Mouse (Mus musculus) CH12.LX (cell line): Measurements from ENCODE around the gene Zfp580. TPM values are rescaled to one million over a fixed set of nuclear protein-coding genes. Genes with fewer than 3 reads are reported as not detected.

Experiments used
- DNase-seq: peaks from one replicate; pipeline ENCODE4 v3.0.0-alpha.2; 2013; ENCODE audit errors: extremely low read depth
- H3K27ac ChIP-seq: 2 replicates; pipeline ENCODE4 v1.5.1; 2012; ENCODE audit warnings: low read depth, mild to moderate bottlenecking, control low read depth, moderate library complexity; ENCODE audit not compliant: insufficient read depth
- H3K27me3 ChIP-seq: replicated peaks from 2 replicates; pipeline ENCODE3; 2012; ENCODE audit warnings: inconsistent platforms
- H3K36me3 ChIP-seq, 2 experiments: replicated peaks in 1 of 2; 2 replicates each; pipeline versions ENCODE3 to v1.6.1; 2012; ENCODE audit warnings: inconsistent platforms in 1 of 2, low read length in 1 of 2, mild to moderate bottlenecking in 1 of 2, mixed read lengths in 1 of 2, moderate library complexity in 1 of 2; ENCODE audit not compliant: control insufficient read depth in 1 of 2, insufficient read depth in 1 of 2
- H3K4me1 ChIP-seq, 2 experiments: 2 replicates each; pipeline ENCODE4 v1.6.1; 2012; ENCODE audit warnings: inconsistent platforms in 1 of 2, moderate library complexity in 1 of 2; ENCODE audit not compliant: insufficient read depth in 2 of 2, control insufficient read depth in 1 of 2
- H3K4me2 ChIP-seq: 2 replicates; pipeline ENCODE4 v1.6.1; 2012; ENCODE audit warnings: low read depth, mild to moderate bottlenecking, control low read depth; ENCODE audit not compliant: poor library complexity, insufficient read depth, severe bottlenecking
- H3K4me3 ChIP-seq, 3 experiments: fragments of 150-350 bp in 1 of 3; sonication (generic) in 1 of 3; replicated peaks in 1 of 3; 2 replicates each; pipeline versions ENCODE3 to v1.5.1; 2011 to 2012; ENCODE audit warnings: low read depth in 2 of 3, low read length in 2 of 3, mild to moderate bottlenecking in 2 of 3, moderate library complexity in 2 of 3, control low read depth in 1 of 3, improper control_type of control experiment in 1 of 3, inconsistent platforms in 1 of 3, mixed read lengths in 1 of 3; ENCODE audit not compliant: poor library complexity in 1 of 3
- H3K79me2 ChIP-seq: replicated peaks from 2 replicates; pipeline ENCODE4 v1.6.1; 2012; ENCODE audit warnings: mild to moderate bottlenecking, moderate library complexity; ENCODE audit not compliant: control insufficient read depth, poor library complexity, insufficient read depth, severe bottlenecking; ENCODE audit errors: extremely low read depth
- H3K9ac ChIP-seq: 2 replicates; pipeline ENCODE4 v1.6.1; 2012; ENCODE audit warnings: low read depth, mild to moderate bottlenecking, control low read depth, moderate library complexity; ENCODE audit not compliant: insufficient read depth
- H3K9me3 ChIP-seq: replicated peaks from 2 replicates; pipeline ENCODE3; 2012; ENCODE audit warnings: low read length, inconsistent platforms, mixed read lengths
- BHLHE40 ChIP-seq: IDR thresholded peaks from 2 replicates; pipeline ENCODE4 v1.6.1; 2011; ENCODE audit warnings: mild to moderate bottlenecking, low read depth, low read length, improper control_type of control experiment
- E2F4 ChIP-seq: IDR thresholded peaks from 2 replicates; pipeline ENCODE4 v1.6.1; 2011; ENCODE audit warnings: low read depth, low read length, improper control_type of control experiment; ENCODE audit not compliant: insufficient replicate concordance
- GABPA ChIP-seq: IDR thresholded peaks from 2 replicates; pipeline ENCODE4 v1.6.1; 2012; ENCODE audit warnings: low read depth, low read length, improper control_type of control experiment, inconsistent platforms; ENCODE audit not compliant: insufficient replicate concordance
- IRF4 ChIP-seq: IDR thresholded peaks from 2 replicates; pipeline ENCODE4 v1.6.1; 2014; ENCODE audit warnings: low read depth, mild to moderate bottlenecking, inconsistent platforms, low read length, improper control_type of control experiment
- KAT2A ChIP-seq: IDR thresholded peaks from 2 replicates; pipeline ENCODE4 v1.6.1; 2012; ENCODE audit warnings: low read length, improper control_type of control experiment, inconsistent platforms; ENCODE audit not compliant: insufficient replicate concordance
- POLR2AphosphoS2 ChIP-seq: IDR thresholded peaks from 2 replicates; pipeline ENCODE4 v1.6.1; 2011; ENCODE audit warnings: low read depth, low read length, improper control_type of control experiment
- SIN3A ChIP-seq: IDR thresholded peaks from 2 replicates; pipeline ENCODE4 v1.6.1; 2012; ENCODE audit warnings: low read length, improper control_type of control experiment, inconsistent platforms
- TCF12 ChIP-seq: IDR thresholded peaks from 2 replicates; pipeline ENCODE4 v1.6.1; 2014; ENCODE audit warnings: low read depth, mild to moderate bottlenecking, inconsistent platforms, low read length, improper control_type of control experiment
- USF1 ChIP-seq: IDR thresholded peaks from 2 replicates; pipeline ENCODE4 v1.6.1; 2014; ENCODE audit warnings: low read depth, mild to moderate bottlenecking, inconsistent platforms, low read length, improper control_type of control experiment
- ZC3H11A ChIP-seq: IDR thresholded peaks from 2 replicates; pipeline ENCODE4 v1.6.1; 2012; ENCODE audit warnings: low read depth, mild to moderate bottlenecking, inconsistent platforms, low read length, improper control_type of control experiment
- ZKSCAN1 ChIP-seq: IDR thresholded peaks from 2 replicates; pipeline ENCODE4 v1.6.1; 2012; ENCODE audit warnings: low read depth, inconsistent platforms, low read length, improper control_type of control experiment, borderline replicate concordance
- ZNF384 ChIP-seq: IDR thresholded peaks from 2 replicates; pipeline ENCODE4 v1.6.1; 2012; ENCODE audit warnings: low read depth, low read length, improper control_type of control experiment, inconsistent platforms
- dilution Hi-C: fragments of 300-500 bp; cut with MboI; formaldehyde crosslinking; loops from 2 replicates; pipeline ENCODE4 v1.14.3; 2020; ENCODE audit warnings: low sequenced_read_pairs; ENCODE audit not compliant: extremely low pct_unique_long_range_greater_than_20kb, extremely low pct_ligation_motif_present
- in situ Hi-C: fragments of 300-500 bp; cut with MboI; formaldehyde crosslinking; loops from 3 replicates; pipeline ENCODE4 v1.14.3; 2019; ENCODE audit warnings: low sequenced_read_pairs, low pct_ligation_motif_present, low pct_unique_long_range_greater_than_20kb, mixed read lengths
- polyA plus RNA-seq: library from polyadenylated mRNA; unstranded; fragments of >175 nt; gene quantifications from 2 replicates; pipeline ENCODE4 v1.2.1, GENCODE M21; 2012; ENCODE audit warnings: low read depth; ENCODE audit not compliant: insufficient read length
- total RNA-seq, 2 experiments: library from RNA; depleted of rRNA; stranded (reverse); fragments of 300-350 nt in 1 of 2; fragments of >200 nt in 1 of 2; gene quantifications; 2 replicates each; pipeline ENCODE4 v1.2.3; 2012 to 2014

Zfp580 gene
- total and polyA plus RNA-seq, 3 experiments: 1.2 to 15.6 (median 2.6) TPM

GRCm38 (mm10) chr7:5102564-5102963 lies 51.2 kb downstream of the Zfp580 start:
- Histone ChIP-seq H3K36me3 (peaks cover 18 to 28% of the 10 kb centered on the region in 2 experiments), H3K4me3 (no peak overlapping the region), H3K79me2 (no peaks in the 10 kb centered on the region), H3K4me1 (peaks cover 11 to 40% of the 10 kb centered on the region in 2 experiments), H3K4me2 (no peak overlapping the region), H3K27me3 (no peaks in the 10 kb centered on the region), H3K9ac (no peak overlapping the region), H3K27ac (no peak overlapping the region), H3K9me3 (no peaks in the 10 kb centered on the region)
- in situ Hi-C loops (no loop called here), dilution Hi-C loops (no loop called here)
- no peak for DNase-seq
- TF ChIP-seq USF1 (no peak), TCF12 (no peak), GABPA (no peak), ZC3H11A (no peak), BHLHE40 (no peak), KAT2A (no peak), ZNF384 (no peak), IRF4 (no peak), ZKSCAN1 (no peak), POLR2AphosphoS2 (no peak), SIN3A (no peak), E2F4 (no peak)

Other genes with a start within 250 kb of the Zfp580 start
Only the 20 nearest of the 25 such genes appear.
- gene Gm36210, start 145.0 kb upstream of the Zfp580 start, total RNA-seq (2012; rRNA removed): 0.17 TPM in 1 of 2 replicates, not detected in the other
- not detected in 2 replicates for gene Gm36210, start 145.0 kb upstream of the Zfp580 start, total RNA-seq (2014; rRNA removed)
- gene Gm36210, start 145.0 kb upstream of the Zfp580 start, polyA plus RNA-seq: 0.90 and 1.4 TPM in 2 replicates
- 1.9 and 2.2 TPM in 2 replicates for gene Zfp628, start 136.3 kb upstream of the Zfp580 start, total RNA-seq (2012; rRNA removed)
- 0.42 and 0.87 TPM in 2 replicates for gene Zfp628, start 136.3 kb upstream of the Zfp580 start, total RNA-seq (2014; rRNA removed)
- gene Zfp628, start 136.3 kb upstream of the Zfp580 start, polyA plus RNA-seq: 7.1 and 9.4 TPM in 2 replicates
- 0.63 and 1.3 TPM in 2 replicates for gene Nat14, start 129.5 kb upstream of the Zfp580 start, total RNA-seq (2012; rRNA removed)
- 0.27 and 0.88 TPM in 2 replicates for gene Nat14, start 129.5 kb upstream of the Zfp580 start, total RNA-seq (2014; rRNA removed)
- 0.97 and 1.7 TPM in 2 replicates for gene Nat14, start 129.5 kb upstream of the Zfp580 start, polyA plus RNA-seq
- 0.13 and 0.30 TPM in 2 replicates for gene Ssc5d, start 125.8 kb upstream of the Zfp580 start, total RNA-seq (2012; rRNA removed)
- gene Ssc5d, start 125.8 kb upstream of the Zfp580 start, total RNA-seq (2014; rRNA removed): 0.08 and 0.09 TPM in 2 replicates
- 1.5 and 1.6 TPM in 2 replicates for gene Ssc5d, start 125.8 kb upstream of the Zfp580 start, polyA plus RNA-seq
- 0.08 and 0.30 TPM in 2 replicates for gene Sbk2, start 87.1 kb upstream of the Zfp580 start, total RNA-seq (2012; rRNA removed)
- not detected in 2 replicates for gene Sbk2, start 87.1 kb upstream of the Zfp580 start, total RNA-seq (2014; rRNA removed)
- gene Sbk2, start 87.1 kb upstream of the Zfp580 start, polyA plus RNA-seq: 0.10 TPM in 1 of 2 replicates, not detected in the other
- gene Sbk3, start 80.4 kb upstream of the Zfp580 start, total RNA-seq (2012; rRNA removed): not detected in 2 replicates
- not detected in 2 replicates for gene Sbk3, start 80.4 kb upstream of the Zfp580 start, total RNA-seq (2014; rRNA removed)
- not detected in 2 replicates for gene Sbk3, start 80.4 kb upstream of the Zfp580 start, polyA plus RNA-seq
- gene Zfp579, start 55.4 kb upstream of the Zfp580 start, total RNA-seq (2012; rRNA removed): 2.8 and 3.4 TPM in 2 replicates
- gene Zfp579, start 55.4 kb upstream of the Zfp580 start, total RNA-seq (2014; rRNA removed): 1.0 and 1.1 TPM in 2 replicates
- gene Zfp579, start 55.4 kb upstream of the Zfp580 start, polyA plus RNA-seq: 8.5 and 11.3 TPM in 2 replicates
- 7.9 and 8.4 TPM in 2 replicates for gene Zfp524, start 37.1 kb upstream of the Zfp580 start, total RNA-seq (2012; rRNA removed)
- 3.1 and 4.4 TPM in 2 replicates for gene Zfp524, start 37.1 kb upstream of the Zfp580 start, total RNA-seq (2014; rRNA removed)
- 2.3 and 2.8 TPM in 2 replicates for gene Zfp524, start 37.1 kb upstream of the Zfp580 start, polyA plus RNA-seq
- gene Fiz1, start 36.8 kb upstream of the Zfp580 start, total RNA-seq (2012; rRNA removed): 23.7 and 24.3 TPM in 2 replicates
- gene Fiz1, start 36.8 kb upstream of the Zfp580 start, total RNA-seq (2014; rRNA removed): 13.5 and 18.4 TPM in 2 replicates
- 37.1 and 40.8 TPM in 2 replicates for gene Fiz1, start 36.8 kb upstream of the Zfp580 start, polyA plus RNA-seq
- not detected in 2 replicates for gene Gm44973, start 36.0 kb upstream of the Zfp580 start, total RNA-seq (2012; rRNA removed)
- gene Gm44973, start 36.0 kb upstream of the Zfp580 start, total RNA-seq (2014; rRNA removed): 1.3 and 2.1 TPM in 2 replicates
- gene Gm44973, start 36.0 kb upstream of the Zfp580 start, polyA plus RNA-seq: 5.2 and 6.3 TPM in 2 replicates
- gene Zfp865, start 31.2 kb upstream of the Zfp580 start, total RNA-seq (2012; rRNA removed): 10.9 and 12.3 TPM in 2 replicates
- 3.7 and 4.0 TPM in 2 replicates for gene Zfp865, start 31.2 kb upstream of the Zfp580 start, total RNA-seq (2014; rRNA removed)
- 18.3 and 21.0 TPM in 2 replicates for gene Zfp865, start 31.2 kb upstream of the Zfp580 start, polyA plus RNA-seq
- 0.46 and 0.81 TPM in 2 replicates for gene Ccdc106, start 31.0 kb upstream of the Zfp580 start, total RNA-seq (2012; rRNA removed)
- 0.30 and 0.52 TPM in 2 replicates for gene Ccdc106, start 31.0 kb upstream of the Zfp580 start, total RNA-seq (2014; rRNA removed)
- gene Ccdc106, start 31.0 kb upstream of the Zfp580 start, polyA plus RNA-seq: not detected in 2 replicates
- not detected in 2 replicates for gene 4632433K11Rik, start 17.4 kb upstream of the Zfp580 start, total RNA-seq (2012; rRNA removed)
- gene 4632433K11Rik, start 17.4 kb upstream of the Zfp580 start, total RNA-seq (2014; rRNA removed): not detected in 2 replicates
- not detected in 2 replicates for gene 4632433K11Rik, start 17.4 kb upstream of the Zfp580 start, polyA plus RNA-seq
- 1.0 and 1.5 TPM in 2 replicates for gene Zfp784, start 13.1 kb upstream of the Zfp580 start, total RNA-seq (2012; rRNA removed)
- gene Zfp784, start 13.1 kb upstream of the Zfp580 start, total RNA-seq (2014; rRNA removed): 0.72 and 1.1 TPM in 2 replicates
- gene Zfp784, start 13.1 kb upstream of the Zfp580 start, polyA plus RNA-seq: 0.53 and 1.4 TPM in 2 replicates
- gene U2af2, start 10.6 kb downstream of the Zfp580 start, total RNA-seq (2012; rRNA removed): 295 and 358 TPM in 2 replicates
- gene U2af2, start 10.6 kb downstream of the Zfp580 start, total RNA-seq (2014; rRNA removed): 282 and 293 TPM in 2 replicates
- gene U2af2, start 10.6 kb downstream of the Zfp580 start, polyA plus RNA-seq: 449 and 469 TPM in 2 replicates
- 68.9 and 72.9 TPM in 2 replicates for gene Epn1, start 28.7 kb downstream of the Zfp580 start, total RNA-seq (2012; rRNA removed)
- 41.9 and 46.8 TPM in 2 replicates for gene Epn1, start 28.7 kb downstream of the Zfp580 start, total RNA-seq (2014; rRNA removed)
- gene Epn1, start 28.7 kb downstream of the Zfp580 start, polyA plus RNA-seq: 97.2 and 101 TPM in 2 replicates
- gene Rfpl4, start 65.4 kb downstream of the Zfp580 start, total RNA-seq (2012; rRNA removed): not detected in 2 replicates
- gene Rfpl4, start 65.4 kb downstream of the Zfp580 start, total RNA-seq (2014; rRNA removed): not detected in 2 replicates
- not detected in 2 replicates for gene Rfpl4, start 65.4 kb downstream of the Zfp580 start, polyA plus RNA-seq
- gene Rasl2-9, start 74.4 kb downstream of the Zfp580 start, total RNA-seq (2012; rRNA removed): 2.9 and 3.9 TPM in 2 replicates
- gene Rasl2-9, start 74.4 kb downstream of the Zfp580 start, total RNA-seq (2014; rRNA removed): 3.8 and 4.2 TPM in 2 replicates
- 2.6 and 2.9 TPM in 2 replicates for gene Rasl2-9, start 74.4 kb downstream of the Zfp580 start, polyA plus RNA-seq
- gene Vmn1r55, start 98.1 kb downstream of the Zfp580 start, total RNA-seq (2012; rRNA removed): not detected in 2 replicates
- not detected in 2 replicates for gene Vmn1r55, start 98.1 kb downstream of the Zfp580 start, total RNA-seq (2014; rRNA removed)
- gene Vmn1r55, start 98.1 kb downstream of the Zfp580 start, polyA plus RNA-seq: 0.01 TPM in 1 of 2 replicates, not detected in the other
- not detected in 2 replicates for gene Vmn1r56, start 145.2 kb downstream of the Zfp580 start, total RNA-seq (2012; rRNA removed)
- not detected in 2 replicates for gene Vmn1r56, start 145.2 kb downstream of the Zfp580 start, total RNA-seq (2014; rRNA removed)
- gene Vmn1r56, start 145.2 kb downstream of the Zfp580 start, polyA plus RNA-seq: not detected in 2 replicates